Mouse (Mus musculus) liver, postnatal 0 days (tissue): ENCODE results near the gene Rhbg.

Experiments used
- CTCF ChIP-seq: sonication (generic); IDR thresholded peaks from 2 replicates; pipeline ENCODE4 v1.5.1; 2016; ENCODE audit warnings: antibody characterized with exemption, low read depth
- EP300 ChIP-seq: IDR thresholded peaks from 2 replicates; pipeline ENCODE4 v1.6.1; 2016; ENCODE audit warnings: antibody characterized with exemption, low read depth, mild to moderate bottlenecking

DNA sequence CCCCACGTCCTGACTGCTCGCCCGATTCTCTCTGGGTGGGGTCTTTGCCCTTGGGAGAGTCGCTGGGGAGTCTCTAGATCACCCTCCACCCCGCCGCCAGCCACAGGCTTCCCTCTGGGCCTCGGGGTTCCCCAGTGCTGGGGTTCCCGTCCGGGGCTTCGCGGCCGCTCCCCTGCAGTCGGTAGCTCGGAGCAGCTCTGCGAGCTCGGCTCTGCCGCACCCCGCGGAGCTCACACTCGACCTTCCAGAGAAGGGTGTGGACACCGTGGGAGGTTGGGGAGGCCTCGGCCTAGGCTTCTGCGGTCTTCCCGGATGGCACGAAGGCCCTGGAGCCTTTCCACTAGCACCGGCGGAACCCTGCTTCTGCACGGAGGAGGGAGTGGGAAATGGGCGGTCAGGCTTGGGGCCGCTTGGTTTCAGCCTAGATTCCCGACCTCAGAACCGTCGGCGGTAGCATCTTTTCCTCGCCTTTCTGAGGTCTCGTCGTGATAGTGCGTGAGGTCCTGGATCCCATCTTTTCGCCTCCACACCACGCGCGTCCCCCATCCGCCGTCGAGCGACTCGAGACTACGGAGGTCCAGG, 39.4 kb downstream of the Rhbg start:
- TF ChIP-seq CTCF (no peak), EP300 (no peak)
